Mouse (Mus musculus) liver, adult 2 months (tissue): ENCODE measurements around the gene Xndc1. TPM values are rescaled to one million over a fixed set of nuclear protein-coding genes. Genes with fewer than 3 reads are reported as not detected.

ENCODE experiments used
- DNase-seq: peaks from one replicate; pipeline ENCODE4 v3.0.0-alpha.2; 2011; ENCODE audit warnings: low read depth, low spot score; ENCODE audit errors: extremely low read depth
- H3K27ac ChIP-seq: fragments of 200-500 bp; replicated peaks from 2 replicates; pipeline ENCODE4 v1.5.1; 2012; ENCODE audit warnings: low read depth, mild to moderate bottlenecking, control low read depth, inconsistent platforms, low read length; ENCODE audit not compliant: insufficient read depth
- H3K27me3 ChIP-seq: fragments of 200-500 bp; 2 replicates; pipeline ENCODE4 v1.6.1; 2012; ENCODE audit warnings: mild to moderate bottlenecking, moderate library complexity, low read length, inconsistent platforms; ENCODE audit not compliant: control insufficient read depth, insufficient read depth
- H3K36me3 ChIP-seq: fragments of 200-500 bp; 2 replicates; pipeline ENCODE4 v1.6.1; 2012; ENCODE audit warnings: low read length, inconsistent platforms; ENCODE audit not compliant: control insufficient read depth, insufficient read depth
- H3K4me1 ChIP-seq: fragments of 200-500 bp; 2 replicates; pipeline ENCODE4 v1.6.1; 2011; ENCODE audit warnings: low read length; ENCODE audit not compliant: control insufficient read depth, insufficient read depth
- H3K4me3 ChIP-seq: fragments of 200-500 bp; 2 replicates; pipeline ENCODE4 v1.5.1; 2011; ENCODE audit warnings: low read depth, mild to moderate bottlenecking, control low read depth, low read length, moderate library complexity; ENCODE audit not compliant: insufficient read depth
- H3K79me2 ChIP-seq: fragments of 200-500 bp; 2 replicates; pipeline ENCODE4 v1.6.1; 2012; ENCODE audit warnings: inconsistent platforms, mild to moderate bottlenecking, low read length, moderate library complexity; ENCODE audit not compliant: control insufficient read depth, insufficient read depth
- H3K9ac ChIP-seq: fragments of 200-500 bp; 2 replicates; pipeline ENCODE4 v1.6.1; 2012; ENCODE audit warnings: low read depth, mild to moderate bottlenecking, control low read depth, inconsistent platforms, low read length
- CTCF ChIP-seq: fragments of 200-500 bp; IDR thresholded peaks from 2 replicates; pipeline ENCODE4 v1.5.1; 2011; ENCODE audit warnings: low read depth, low read length, control low read depth
- POLR2A ChIP-seq: fragments of 200-500 bp; IDR thresholded peaks from 2 replicates; pipeline ENCODE4 v1.6.1; 2011; ENCODE audit warnings: low read length, control low read depth; ENCODE audit not compliant: insufficient read depth; ENCODE audit errors: extremely low read depth
- WGBS: fragments of 180-500 bp; shearing (Covaris S2); methylation state at CpG from one replicate; pipeline ENCODE4 v1.1.7; 2018; 5-methylcytosine and 5-hydroxymethylcytosine counted together
- polyA plus RNA-seq: library from polyadenylated mRNA; depleted of rRNA; stranded (reverse); fragments of >200 nt; gene quantifications from 2 replicates; pipeline ENCODE4 v1.2.3, GENCODE M21; 2012
- total RNA-seq: library from RNA; depleted of rRNA; stranded (reverse); fragments of >200 nt; gene quantifications from 2 replicates; pipeline ENCODE4 v1.2.3, GENCODE M21; 2014

The Xndc1 gene
- total and polyA plus RNA-seq, 2 experiments: 4.8 to 5.9 TPM

- 84% methylated on average over 7 of the region's 7 CpGs for WGBS
- Histone ChIP-seq H3K36me3 (peaks cover 35% of the 10 kb centered on the region), H3K4me3 (no peak overlapping the region), H3K4me1 (no peaks in the 10 kb centered on the region), H3K27me3 (no peaks in the 10 kb centered on the region), H3K79me2 (no peaks in the 10 kb centered on the region), H3K27ac (no peak overlapping the region), H3K9ac (no peak overlapping the region)
- peak; percentile 17 for DNase-seq
- TF ChIP-seq CTCF: peak; percentile 57; the same call in 1 of the 2 replicates
- TF ChIP-seq POLR2A: no peak
These were observed 11.5 kb downstream of the Xndc1 start for GRCm38 (mm10) chr7:102076714-102077296.

DNA sequence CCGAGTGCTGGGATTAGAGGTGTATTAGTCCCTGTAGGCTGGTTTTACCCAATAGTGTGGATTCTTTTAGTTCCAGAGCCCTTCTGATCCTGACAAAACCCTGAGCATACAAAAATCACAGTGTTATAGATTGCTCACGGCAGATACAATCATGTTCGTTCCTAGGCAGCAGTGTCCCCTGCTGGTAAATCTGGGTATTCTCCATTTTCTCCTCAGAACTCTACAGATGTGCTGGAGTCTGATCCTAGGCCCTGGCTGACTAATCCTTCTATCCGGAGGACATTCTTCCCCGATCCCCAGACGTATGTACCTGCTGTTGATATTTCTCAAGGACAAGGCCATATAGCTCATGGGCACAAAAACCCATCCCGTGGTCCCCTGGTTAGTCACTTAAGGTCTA, 13.2 kb downstream of the Xndc1 start:
- H3K4me1 ChIP-seq: no peaks in the 10 kb centered on the region
- peak; percentile 29 for DNase-seq
- TF ChIP-seq CTCF (peak; percentile 45), POLR2A (no peak)
- no peaks in the 10 kb centered on the region for H3K27me3 ChIP-seq
- WGBS: 77% methylated on average over 7 of the region's 7 CpGs
- peaks cover 27% of the 10 kb centered on the region; the same call in 1 of the 2 replicates for H3K36me3 ChIP-seq
- H3K27ac ChIP-seq: no peak overlapping the region
- H3K9ac ChIP-seq: no peak overlapping the region
- no peaks in the 10 kb centered on the region for H3K79me2 ChIP-seq
- H3K4me3 ChIP-seq: no peak overlapping the region

- H3K27me3 ChIP-seq: no peaks in the 10 kb centered on the region
- no peak overlapping the region for H3K27ac ChIP-seq
- no peaks in the 10 kb centered on the region for H3K4me1 ChIP-seq
- no peak for DNase-seq
- no peak overlapping the region for H3K9ac ChIP-seq
- peaks cover 22% of the 10 kb centered on the region; the same call in 1 of the 2 replicates for H3K36me3 ChIP-seq
- TF ChIP-seq POLR2A: no peak
- no peak for TF ChIP-seq CTCF
- WGBS: 87% methylated on average over 8 of the region's 8 CpGs
- no peak overlapping the region for H3K4me3 ChIP-seq
- no peaks in the 10 kb centered on the region for H3K79me2 ChIP-seq
These were observed 15.0 kb downstream of the Xndc1 start for GRCm38 (mm10) chr7:102080311-102080710.

- Histone ChIP-seq H3K4me1 (no peaks in the 10 kb centered on the region), H3K36me3 (peaks cover 19% of the 10 kb centered on the region; the same call in 1 of the 2 replicates), H3K27me3 (no peaks in the 10 kb centered on the region), H3K9ac (no peak overlapping the region), H3K4me3 (no peak overlapping the region), H3K27ac (no peak overlapping the region), H3K79me2 (no peaks in the 10 kb centered on the region)
- TF ChIP-seq CTCF (no peak), POLR2A (no peak)
- WGBS: 97% methylated on average over 5 of the region's 5 CpGs
- no peak for DNase-seq
These were observed 16.5 kb downstream of the Xndc1 start for GRCm38 (mm10) chr7:102081784-102082183.

GRCm38 (mm10) chr7:102082816-102083215, 17.5 kb downstream of the Xndc1 start, which contains the start of gene Trpc2:
Gene Trpc2 (plus strand): TSS chr7:102083116.
- Histone ChIP-seq H3K27me3 (no peaks in the 10 kb centered on the region), H3K4me1 (no peaks in the 10 kb centered on the region), H3K79me2 (no peaks in the 10 kb centered on the region), H3K36me3 (peaks cover 16% of the 10 kb centered on the region; the same call in 1 of the 2 replicates), H3K4me3 (no peak within 1 kb of the TSS), H3K27ac (no peak within 1 kb of the TSS), H3K9ac (no peak within 1 kb of the TSS)
- WGBS: 85% methylated on average over 5 of the region's 5 CpGs
- TF ChIP-seq POLR2A (no peak), CTCF (no peak)
- no peak for DNase-seq

DNA sequence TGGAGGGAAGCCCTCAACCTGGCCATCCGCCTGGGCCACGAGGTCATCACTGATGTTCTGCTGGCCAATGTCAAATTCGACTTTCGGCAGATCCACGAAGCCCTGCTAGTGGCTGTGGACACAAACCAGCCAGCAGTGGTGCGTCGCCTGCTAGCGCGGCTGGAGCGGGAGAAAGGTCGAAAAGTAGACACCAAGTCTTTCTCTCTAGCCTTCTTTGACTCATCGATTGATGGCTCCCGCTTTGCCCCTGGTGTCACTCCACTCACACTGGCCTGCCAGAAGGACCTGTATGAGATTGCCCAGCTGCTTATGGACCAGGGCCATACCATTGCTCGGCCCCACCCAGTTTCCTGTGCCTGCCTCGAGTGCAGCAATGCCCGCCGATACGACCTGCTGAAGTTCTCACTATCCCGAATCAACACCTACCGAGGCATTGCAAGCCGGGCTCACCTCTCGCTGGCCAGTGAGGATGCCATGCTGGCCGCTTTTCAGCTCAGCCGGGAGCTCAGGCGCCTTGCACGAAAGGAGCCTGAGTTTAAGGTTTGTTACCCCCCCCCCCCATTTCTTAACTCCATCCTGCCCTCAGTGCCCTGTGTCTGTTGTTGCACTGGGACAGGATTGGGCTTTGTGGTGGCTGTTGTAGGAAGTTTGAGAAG, 18.9 kb downstream of the Xndc1 start:
- no peak overlapping the region for H3K4me3 ChIP-seq
- H3K9ac ChIP-seq: no peak overlapping the region
- no peaks in the 10 kb centered on the region for H3K79me2 ChIP-seq
- WGBS: 90% methylated on average over 26 of the region's 26 CpGs
- H3K27me3 ChIP-seq: no peaks in the 10 kb centered on the region
- H3K27ac ChIP-seq: no peak overlapping the region
- no peak for DNase-seq
- H3K36me3 ChIP-seq: peaks cover 16% of the 10 kb centered on the region; the same call in 1 of the 2 replicates
- no peaks in the 10 kb centered on the region for H3K4me1 ChIP-seq
- no peak for TF ChIP-seq POLR2A
- TF ChIP-seq CTCF: no peak
